Comparison of ENCODE assay signal across 20 mouse cellular contexts in genomic region chr15:62147343-62147953, GRCm38 (mm10).
A peak's percentile ranks its signal among the peaks of the same experiment; 100 is the strongest.
DNase-seq lines count a peak whose midpoint lies in the region; ATAC-seq and TF ChIP-seq lines count a peak whose summit lies in the region.
"Had no signal": no experiment of that assay in that cellular context is flagged by ENCODE, and none has a peak within 500 bp of the region (broad histone marks: within the 10 kb centered on the region; RNA-seq: fewer than 3 reads in every experiment).

No protein-coding gene starts in this region.

- H3K9me3 ChIP-seq in forebrain, embryonic 11.5 days (ENCODE audit: control insufficient read depth, low read length) = no peaks in the 10 kb centered on the region
- no peaks in the 10 kb centered on the region for H3K9me3 ChIP-seq in forebrain, embryonic 10.5 days
- no peaks in the 10 kb centered on the region for H3K9me3 ChIP-seq in liver, embryonic 12.5 days (replicated peaks)
- no peaks in the 10 kb centered on the region for H3K9me3 ChIP-seq in ES-E14 (ENCODE audit: control insufficient read depth, insufficient read depth, low read depth, low read length)
- H3K9me3 ChIP-seq: heart, embryonic 13.5 days; lung, embryonic 15.5 days had no signal

- H3K4me1 ChIP-seq in forebrain, embryonic 11.5 days (replicated peaks; ENCODE audit: control insufficient read depth, insufficient read depth, low read length) = peaks cover 6% of the 10 kb centered on the region; the same call in 1 of the 2 replicates
- H3K4me1 ChIP-seq in forebrain, embryonic 10.5 days = peaks cover 17% of the 10 kb centered on the region
- H3K4me1 ChIP-seq in liver, embryonic 12.5 days = peaks cover 68% of the 10 kb centered on the region
- H3K4me1 ChIP-seq in ES-E14 (ENCODE audit: control insufficient read depth in 2 of 2, insufficient read depth in 2 of 2, low read length in 2 of 2, poor library complexity in 1 of 2) = peaks cover 6 to 33% of the 10 kb centered on the region in 2 experiments
- H3K4me1 ChIP-seq: lung, embryonic 15.5 days had no signal

- no peak overlapping the region for H3K27ac ChIP-seq in forebrain, embryonic 11.5 days (ENCODE audit: low read depth, low read length)
- H3K27ac ChIP-seq in forebrain, embryonic 10.5 days = no peak overlapping the region
- H3K27ac ChIP-seq in liver, embryonic 12.5 days = peak overlapping the region; percentile 83
- no peak overlapping the region for H3K27ac ChIP-seq in ES-E14 (ENCODE audit: insufficient read depth, low read depth, low read length, poor library complexity, severe bottlenecking)
- H3K27ac ChIP-seq: heart, embryonic 13.5 days; kidney, postnatal 0 days; lung, embryonic 15.5 days; stomach, postnatal 0 days had no signal

- in situ Hi-C loops in ES-E14 (cut with MboI; ENCODE audit: low sequenced_read_pairs in 2 of 2, unreplicated experiment in 2 of 2) = no loop called here

- no peak overlapping the region for H3K4me3 ChIP-seq in forebrain, embryonic 11.5 days (ENCODE audit: low read depth, low read length)
- no peak overlapping the region for H3K4me3 ChIP-seq in forebrain, embryonic 10.5 days
- no peak overlapping the region for H3K4me3 ChIP-seq in liver, embryonic 12.5 days
- H3K4me3 ChIP-seq in ES-E14 (ENCODE audit: insufficient read depth in 1 of 2, low read depth in 1 of 2, low read length in 2 of 2, poor library complexity in 1 of 2, severe bottlenecking in 1 of 2) = no peak overlapping the region
- H3K4me3 ChIP-seq: heart, embryonic 13.5 days; lung, embryonic 15.5 days had no signal

- no peaks in the 10 kb centered on the region for H3K27me3 ChIP-seq in forebrain, embryonic 11.5 days (ENCODE audit: control insufficient read depth, insufficient read depth, low read length)
- no peaks in the 10 kb centered on the region for H3K27me3 ChIP-seq in forebrain, embryonic 10.5 days (ENCODE audit: poor library complexity, severe bottlenecking)
- H3K27me3 ChIP-seq in liver, embryonic 12.5 days (replicated peaks) = no peaks in the 10 kb centered on the region
- H3K27me3 ChIP-seq: heart, embryonic 13.5 days; lung, embryonic 15.5 days had no signal

- 22% methylated on average over 5 of the region's 5 CpGs for WGBS in forebrain, embryonic 11.5 days
- 22% methylated on average over 5 of the region's 5 CpGs for WGBS in forebrain, embryonic 10.5 days
- 40% methylated on average over 5 of the region's 5 CpGs for WGBS in liver, embryonic 12.5 days (ENCODE audit: insufficient replicate concordance)

- H3K9ac ChIP-seq in forebrain, embryonic 11.5 days (ENCODE audit: low read length) = no peak overlapping the region
- H3K9ac ChIP-seq in liver, embryonic 12.5 days = peak overlapping the region; percentile 7
- no peak overlapping the region for H3K9ac ChIP-seq in ES-E14 (ENCODE audit: insufficient read depth, low read depth, low read length, poor library complexity, severe bottlenecking)
- H3K9ac ChIP-seq: heart, embryonic 13.5 days; lung, embryonic 15.5 days had no signal

- H3K36me3 ChIP-seq in forebrain, embryonic 11.5 days (ENCODE audit: control insufficient read depth, insufficient read depth, low read length) = no peaks in the 10 kb centered on the region
- H3K36me3 ChIP-seq in forebrain, embryonic 10.5 days (replicated peaks) = no peaks in the 10 kb centered on the region
- no peaks in the 10 kb centered on the region; the same call in 1 of the 2 replicates for H3K36me3 ChIP-seq in liver, embryonic 12.5 days
- H3K36me3 ChIP-seq in ES-E14 (ENCODE audit: control insufficient read depth, insufficient read depth, low read length, poor library complexity, severe bottlenecking) = peaks cover 6% of the 10 kb centered on the region; the same call in 1 of the 2 replicates
- H3K36me3 ChIP-seq: heart, embryonic 13.5 days; lung, embryonic 15.5 days had no signal

- peak; percentile 57; the same call in 1 of the 2 replicates for ATAC-seq in forebrain, embryonic 11.5 days (replicated peaks; ENCODE audit: low FRiP score)
- no peak for ATAC-seq in liver, embryonic 12.5 days
- ATAC-seq: activated CD4-positive, CD25-positive, alpha-beta regulatory T cell, adult 4 months; hindbrain, embryonic 16.5 days had no signal

- no peak for DNase-seq in forebrain, embryonic 11.5 days (ENCODE audit: low spot score)
- DNase-seq in forebrain, embryonic 10.5 days (ENCODE audit: extremely low spot score, low spot score) = no peak
- DNase-seq in liver (no peak), ES-E14 (ENCODE audit: low read depth, low spot score) (no peak)
- peak; percentile 3 for DNase-seq in hindlimb bud, embryonic 11.5 days (ENCODE audit: extremely low spot score, low read depth, low spot score)
- DNase-seq in cerebellum, adult 11-12 months = no peak
- no peak for DNase-seq in embryo, embryonic 11 days
- DNase-seq: adrenal gland, postnatal 10 days; cerebellum, adult 11 months; cerebellum, postnatal 25 days; gastrocnemius, postnatal 10 days; heart, adult 11 months; kidney, adult 18-20 months had no signal

- no peak overlapping the region for H3K4me2 ChIP-seq in forebrain, embryonic 11.5 days (ENCODE audit: low read depth, low read length, severe bottlenecking)
- peak overlapping the region; percentile 54; the same call in 1 of the 2 replicates for H3K4me2 ChIP-seq in liver, embryonic 12.5 days
- H3K4me2 ChIP-seq: heart, embryonic 13.5 days; lung, embryonic 15.5 days had no signal

TF ChIP-seq in ES-E14, 5 proteins besides CTCF, POLR2A, EP300 and RAD21:
- TF ChIP-seq MAFK (IDR thresholded peaks at IDR 0.05; ENCODE audit: insufficient read depth, low read depth, low read length) = no peak
- TF ChIP-seq ZC3H11A (IDR thresholded peaks at IDR 0.05; ENCODE audit: borderline replicate concordance, low read depth, low read length) = no peak
- no peak for TF ChIP-seq ZNF384 (IDR thresholded peaks at IDR 0.05; ENCODE audit: low read depth, low read length)
- 0 out of 2 replicates have a peak, but pooled peaks have one; percentile 62 for TF ChIP-seq CHD2 (IDR thresholded peaks at IDR 0.05; ENCODE audit: low read depth, low read length)
- no peak for TF ChIP-seq HCFC1 (IDR thresholded peaks at IDR 0.05; ENCODE audit: borderline replicate concordance, insufficient read depth, low read length)
